Mouse (Mus musculus): ENCODE measurements around the gene Rcan1. TPM values are rescaled to one million over a fixed set of nuclear protein-coding genes. Genes with fewer than 3 reads are reported as not detected.

Rcan1 gene
- polyA plus RNA-seq, 1 experiment from 2014 or later = 19.6 TPM

DNA sequence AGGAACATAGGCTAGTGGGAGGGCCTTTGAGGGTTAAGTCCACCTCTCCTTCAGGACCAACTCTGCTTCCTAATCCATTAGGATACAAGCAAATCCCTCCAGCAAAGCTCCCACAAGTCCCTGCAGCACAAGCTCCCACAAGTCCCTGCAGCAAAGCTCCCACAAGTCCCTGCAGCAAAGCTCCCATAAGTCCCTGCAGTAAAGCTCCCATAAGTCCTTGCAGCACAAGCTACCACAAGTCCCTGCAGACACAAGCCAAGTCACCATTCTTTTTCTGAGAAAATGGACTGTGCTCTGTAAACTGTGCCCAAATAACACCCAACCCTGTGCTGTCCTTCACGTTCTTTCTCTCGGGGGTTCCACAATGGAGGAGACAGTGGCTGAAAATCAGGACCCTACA, 66.5 kb downstream of the Rcan1 start:
- 93% methylated on average over 2 of the region's 2 CpGs for WGBS
- no peaks in the 10 kb centered on the region for H3K9me3 ChIP-seq (replicated peaks; ENCODE audit: control insufficient read depth, low read length)
- H3K27ac ChIP-seq (ENCODE audit: low read length) = no peak overlapping the region
- no peaks in the 10 kb centered on the region for H3K27me3 ChIP-seq (ENCODE audit: control insufficient read depth, insufficient read depth, low read length)
- H3K4me2 ChIP-seq (ENCODE audit: low read depth, low read length) = no peak overlapping the region
- peaks cover 37% of the 10 kb centered on the region for H3K4me1 ChIP-seq (ENCODE audit: control insufficient read depth, insufficient read depth, low read length)
- H3K36me3 ChIP-seq (ENCODE audit: control insufficient read depth, insufficient read depth, low read length) = no peaks in the 10 kb centered on the region
- H3K9ac ChIP-seq (ENCODE audit: low read length) = no peak overlapping the region
- no peak overlapping the region for H3K4me3 ChIP-seq (replicated peaks; ENCODE audit: low read length)
- ATAC-seq (ENCODE audit: insufficient read depth, low FRiP score) = no peak

DNA sequence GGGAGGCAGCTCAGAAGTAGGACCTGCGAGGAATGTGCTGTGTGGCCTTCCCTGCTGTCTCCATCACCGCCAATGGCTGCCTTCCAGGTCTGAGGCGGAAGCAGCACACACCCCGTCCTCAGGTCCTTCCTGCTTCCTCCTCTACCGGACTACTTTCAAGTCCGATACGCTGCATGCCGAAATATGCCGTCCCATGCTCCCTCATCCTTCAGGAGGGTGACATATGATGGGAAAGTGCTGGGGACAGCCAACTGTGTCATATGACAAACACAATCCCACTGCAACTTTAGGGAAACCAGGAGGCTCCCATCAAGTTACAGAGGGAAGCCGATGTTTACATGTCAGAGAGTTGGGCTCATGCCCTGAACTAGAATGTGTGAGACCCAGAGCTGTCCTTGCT, 67.6 kb downstream of the Rcan1 start:
- Histone ChIP-seq H3K27me3 (ENCODE audit: control insufficient read depth, insufficient read depth, low read length) (no peaks in the 10 kb centered on the region), H3K9me3 (replicated peaks; ENCODE audit: control insufficient read depth, low read length) (no peaks in the 10 kb centered on the region), H3K9ac (ENCODE audit: low read length) (0 out of 2 replicates have a peak overlapping the region, but pooled peaks have one; percentile 13), H3K27ac (ENCODE audit: low read length) (peak overlapping the region; percentile 67), H3K4me2 (ENCODE audit: low read depth, low read length) (peak overlapping the region; percentile 6; the same call in 1 of the 2 replicates), H3K36me3 (ENCODE audit: control insufficient read depth, insufficient read depth, low read length) (no peaks in the 10 kb centered on the region), H3K4me1 (ENCODE audit: control insufficient read depth, insufficient read depth, low read length) (peaks cover 41% of the 10 kb centered on the region), H3K4me3 (replicated peaks; ENCODE audit: low read length) (no peak overlapping the region; the same call in 1 of the 2 replicates)
- WGBS = 52% methylated on average over 10 of the region's 10 CpGs
- ATAC-seq (ENCODE audit: insufficient read depth, low FRiP score) = peak; percentile 7; the same call in 1 of the 2 replicates

DNA sequence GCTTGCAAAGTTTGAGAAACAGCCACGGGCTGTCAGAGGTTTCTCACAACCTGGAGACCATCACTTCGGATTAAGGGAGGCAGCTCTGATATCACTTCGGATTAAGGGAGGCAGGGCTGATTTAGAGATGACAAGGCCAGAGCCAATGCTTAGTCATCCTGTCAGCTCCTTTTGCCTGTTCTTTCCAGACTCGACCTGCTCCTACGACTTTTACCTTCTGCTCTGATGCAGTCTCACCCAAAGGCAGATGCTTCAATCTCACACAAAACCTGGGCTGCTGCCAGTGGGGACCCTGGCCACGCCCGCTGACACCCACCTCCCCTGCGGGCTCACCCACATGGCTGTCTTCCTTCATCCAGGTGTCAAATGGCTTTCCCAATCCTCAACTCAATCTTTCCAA, 68.5 kb downstream of the Rcan1 start:
- Histone ChIP-seq H3K4me2 (ENCODE audit: low read depth, low read length) (no peak overlapping the region), H3K27me3 (ENCODE audit: control insufficient read depth, insufficient read depth, low read length) (no peaks in the 10 kb centered on the region), H3K4me3 (replicated peaks; ENCODE audit: low read length) (no peak overlapping the region), H3K36me3 (ENCODE audit: control insufficient read depth, insufficient read depth, low read length) (no peaks in the 10 kb centered on the region), H3K9ac (ENCODE audit: low read length) (no peak overlapping the region), H3K9me3 (replicated peaks; ENCODE audit: control insufficient read depth, low read length) (no peaks in the 10 kb centered on the region), H3K27ac (ENCODE audit: low read length) (peak overlapping the region; percentile 67; the same call in 1 of the 2 replicates), H3K4me1 (ENCODE audit: control insufficient read depth, insufficient read depth, low read length) (peaks cover 45% of the 10 kb centered on the region)
- no peak for ATAC-seq (ENCODE audit: insufficient read depth, low FRiP score)
- WGBS = 34% methylated on average over 8 of the region's 8 CpGs

GRCm38 (mm10) chr16:92401206-92401605, 69.5 kb downstream of the Rcan1 start:
- no peak for ATAC-seq (ENCODE audit: insufficient read depth, low FRiP score)
- H3K9ac ChIP-seq (ENCODE audit: low read length) = no peak overlapping the region
- no peak overlapping the region for H3K4me2 ChIP-seq (ENCODE audit: low read depth, low read length)
- H3K4me1 ChIP-seq (ENCODE audit: control insufficient read depth, insufficient read depth, low read length) = peaks cover 45% of the 10 kb centered on the region
- H3K27ac ChIP-seq (ENCODE audit: low read length) = no peak overlapping the region
- 62% methylated on average over 10 of the region's 10 CpGs for whole genome bisulfite sequencing
- no peaks in the 10 kb centered on the region for H3K9me3 ChIP-seq (replicated peaks; ENCODE audit: control insufficient read depth, low read length)
- no peak overlapping the region for H3K4me3 ChIP-seq (replicated peaks; ENCODE audit: low read length)
- no peaks in the 10 kb centered on the region for H3K36me3 ChIP-seq (ENCODE audit: control insufficient read depth, insufficient read depth, low read length)
- no peaks in the 10 kb centered on the region for H3K27me3 ChIP-seq (ENCODE audit: control insufficient read depth, insufficient read depth, low read length)

- under 1% methylated on average over 37 of the region's 37 CpGs for WGBS
- Histone ChIP-seq H3K36me3 (ENCODE audit: control insufficient read depth, insufficient read depth, low read length) (no peaks in the 10 kb centered on the region; the same call in 1 of the 2 replicates), H3K9ac (ENCODE audit: low read length) (peak overlapping the region; percentile 67), H3K27me3 (ENCODE audit: control insufficient read depth, insufficient read depth, low read length) (no peaks in the 10 kb centered on the region), H3K4me3 (replicated peaks; ENCODE audit: low read length) (peak overlapping the region; percentile 48), H3K27ac (ENCODE audit: low read length) (peak overlapping the region; percentile 76), H3K4me1 (ENCODE audit: control insufficient read depth, insufficient read depth, low read length) (peaks cover 45% of the 10 kb centered on the region), H3K4me2 (ENCODE audit: low read depth, low read length) (peak overlapping the region; percentile 75), H3K9me3 (replicated peaks; ENCODE audit: control insufficient read depth, low read length) (no peaks in the 10 kb centered on the region)
- ATAC-seq (ENCODE audit: insufficient read depth, low FRiP score) = peak; percentile 90
Observed at GRCm38 (mm10) chr16:92399490-92400458, 70.9 kb downstream of the Rcan1 start.

- H3K4me3 ChIP-seq (replicated peaks; ENCODE audit: low read length) = peak overlapping the region; percentile 48
- peak overlapping the region; percentile 75 for H3K4me2 ChIP-seq (ENCODE audit: low read depth, low read length)
- no peak for ATAC-seq (ENCODE audit: insufficient read depth, low FRiP score)
- no peaks in the 10 kb centered on the region for H3K9me3 ChIP-seq (replicated peaks; ENCODE audit: control insufficient read depth, low read length)
- 52% methylated on average over 6 of the region's 6 CpGs for WGBS
- H3K27ac ChIP-seq (ENCODE audit: low read length) = no peak overlapping the region
- no peaks in the 10 kb centered on the region for H3K27me3 ChIP-seq (ENCODE audit: control insufficient read depth, insufficient read depth, low read length)
- peaks cover 45% of the 10 kb centered on the region for H3K4me1 ChIP-seq (ENCODE audit: control insufficient read depth, insufficient read depth, low read length)
- H3K36me3 ChIP-seq (ENCODE audit: control insufficient read depth, insufficient read depth, low read length) = no peaks in the 10 kb centered on the region; the same call in 1 of the 2 replicates
- H3K9ac ChIP-seq (ENCODE audit: low read length) = no peak overlapping the region
Observed at GRCm38 (mm10) chr16:92398574-92399118, 72.0 kb downstream of the Rcan1 start.

GRCm38 (mm10) chr16:92397745-92398573, 72.7 kb downstream of the Rcan1 start:
- no peak overlapping the region for H3K4me3 ChIP-seq (replicated peaks; ENCODE audit: low read length)
- H3K27me3 ChIP-seq (ENCODE audit: control insufficient read depth, insufficient read depth, low read length) = no peaks in the 10 kb centered on the region
- no peaks in the 10 kb centered on the region for H3K9me3 ChIP-seq (replicated peaks; ENCODE audit: control insufficient read depth, low read length)
- peak overlapping the region; percentile 75; the same call in 1 of the 2 replicates for H3K4me2 ChIP-seq (ENCODE audit: low read depth, low read length)
- 0 out of 2 replicates have a peak overlapping the region, but pooled peaks have one; percentile 1 for H3K9ac ChIP-seq (ENCODE audit: low read length)
- no peak overlapping the region; the same call in 1 of the 2 replicates for H3K27ac ChIP-seq (ENCODE audit: low read length)
- WGBS = 37% methylated on average over 10 of the region's 10 CpGs
- H3K36me3 ChIP-seq (ENCODE audit: control insufficient read depth, insufficient read depth, low read length) = no peaks in the 10 kb centered on the region; the same call in 1 of the 2 replicates
- H3K4me1 ChIP-seq (ENCODE audit: control insufficient read depth, insufficient read depth, low read length) = peaks cover 39% of the 10 kb centered on the region
- no peak for ATAC-seq (ENCODE audit: insufficient read depth, low FRiP score)

DNA sequence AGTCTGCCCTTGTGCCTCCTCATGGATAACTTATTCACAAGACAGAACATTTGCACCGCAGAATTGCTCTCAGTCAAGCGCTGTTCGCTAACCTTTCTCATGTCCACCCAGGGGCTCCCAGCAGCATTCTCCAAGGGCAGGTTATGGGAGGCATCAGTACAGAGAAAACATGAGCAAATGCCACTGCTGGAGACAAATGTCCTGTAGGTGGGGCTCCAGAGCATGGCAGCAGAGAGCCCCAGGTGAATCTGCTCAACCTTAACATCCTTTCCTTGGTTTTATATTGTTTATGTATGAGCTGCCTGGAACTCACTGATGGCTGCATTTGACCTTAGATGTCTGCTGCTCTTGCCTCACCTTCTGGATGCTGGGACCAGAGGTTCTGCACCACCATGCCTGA, 76.9 kb downstream of the Rcan1 start:
- Histone ChIP-seq H3K4me3 (replicated peaks; ENCODE audit: low read length) (no peak overlapping the region), H3K36me3 (ENCODE audit: control insufficient read depth, insufficient read depth, low read length) (no peaks in the 10 kb centered on the region; the same call in 1 of the 2 replicates), H3K4me1 (ENCODE audit: control insufficient read depth, insufficient read depth, low read length) (peaks cover 12% of the 10 kb centered on the region), H3K27ac (ENCODE audit: low read length) (no peak overlapping the region), H3K9ac (ENCODE audit: low read length) (no peak overlapping the region), H3K27me3 (ENCODE audit: control insufficient read depth, insufficient read depth, low read length) (no peaks in the 10 kb centered on the region), H3K4me2 (ENCODE audit: low read depth, low read length) (no peak overlapping the region), H3K9me3 (replicated peaks; ENCODE audit: control insufficient read depth, low read length) (no peaks in the 10 kb centered on the region)
- WGBS = 96% methylated on average over 3 of the region's 3 CpGs
- ATAC-seq (ENCODE audit: insufficient read depth, low FRiP score) = no peak

Measured in stomach, embryonic 16.5 days (tissue).